Mouse (Mus musculus) gastrocnemius, postnatal 36 days (tissue): ENCODE measurements at regions not wholly inside any gene's neighbourhood (a gene's known extent, or its start where the extent isn't known, plus 50 kb on each side); places are given as distances from the start of the nearest gene placed in this dataset.

Experiments
- DNase-seq, 2 experiments: peaks; one replicate each; pipeline ENCODE4 v3.0.0; 2022
- intact Hi-C: fragments of 180-260 bp; cut with DNase I; formaldehyde crosslinking; loops from one replicate; pipeline ENCODE4 v1.15.1; 2025

GRCm38 (mm10) chr11:6785471-6785870, 52.0 kb downstream of the Gm11983 start:
- DNase-seq: no peak
- intact Hi-C loops: no loop called here

GRCm38 (mm10) chr11:6782826-6783225, 54.6 kb downstream of the Gm11983 start:
- intact Hi-C loops: no loop called here
- DNase-seq: no peak

DNA sequence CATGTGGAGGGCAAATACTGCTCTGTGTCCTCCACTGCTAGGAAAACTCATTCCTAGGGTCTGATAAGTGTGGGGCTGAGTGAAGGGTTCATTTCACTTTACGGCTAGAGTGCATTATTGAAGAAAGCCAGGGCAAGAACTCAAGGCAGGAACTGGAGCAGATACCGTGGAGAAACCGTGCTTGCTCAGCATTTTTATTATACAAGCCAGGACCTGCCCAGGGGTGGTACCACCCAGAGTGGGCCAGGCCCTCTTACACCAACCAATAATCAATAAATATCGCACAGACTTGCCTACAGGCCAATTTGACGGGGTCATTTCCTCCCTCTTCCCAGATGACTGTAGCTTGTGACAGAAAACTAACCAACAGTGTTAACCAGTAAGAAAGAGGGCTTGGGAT, 57.7 kb downstream of the Gm11983 start:
- intact Hi-C loops: no loop called here

GRCm38 (mm10) chr11:6778596-6779360, 58.7 kb downstream of the Gm11983 start:
- DNase-seq: no peak
- intact Hi-C loops: no loop called here

More for the DNA sequence above, 57.7 kb downstream of the Gm11983 start:
- no peak for DNase-seq

DNA sequence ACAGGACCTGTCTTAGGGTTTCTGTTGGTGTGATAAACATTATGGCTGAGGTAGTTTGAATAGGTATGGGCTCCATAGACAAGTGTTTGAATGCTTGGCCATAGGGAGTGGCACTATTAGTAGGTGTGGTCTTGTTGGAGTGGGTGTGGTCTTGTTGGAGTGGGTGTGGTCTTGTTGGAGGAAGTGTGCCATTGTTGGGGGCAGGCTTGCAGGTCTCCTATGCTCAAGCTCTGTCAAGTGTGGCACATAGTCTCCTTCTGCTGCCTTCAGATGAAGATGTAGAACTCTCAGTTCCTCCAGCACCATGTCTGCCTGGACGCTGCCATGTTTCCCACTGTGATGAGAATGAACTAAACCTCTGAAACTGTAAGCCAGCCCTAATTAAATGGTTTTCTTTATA, 59.9 kb downstream of the Gm11983 start:
- no peak for DNase-seq
- intact Hi-C loops: no loop called here

DNA sequence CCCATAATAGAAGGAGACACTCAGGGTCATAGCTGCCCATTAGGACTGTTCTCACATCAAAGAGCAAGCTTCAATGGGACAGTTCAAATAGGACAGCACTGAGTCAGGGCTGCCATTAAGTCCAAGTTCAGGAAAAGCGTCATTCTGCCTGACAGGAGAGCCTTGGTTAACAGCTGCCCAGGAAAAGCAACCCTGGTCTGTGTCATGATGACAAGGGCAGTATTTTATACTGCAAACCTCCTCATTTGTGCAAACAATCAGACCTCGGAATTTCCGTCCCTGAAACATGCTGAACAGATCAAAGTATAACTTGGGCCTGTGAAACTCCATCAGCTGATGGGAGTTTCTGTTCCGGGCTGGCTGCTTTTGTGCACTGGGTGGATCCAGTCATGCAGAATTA, 62.8 kb downstream of the Gm11983 start:
- DNase-seq: no peak
- intact Hi-C loops: no loop called here

- DNase-seq: no peak
- intact Hi-C loops: no loop called here
Observed at GRCm38 (mm10) chr11:6773951-6774350, 63.5 kb downstream of the Gm11983 start.

- intact Hi-C loops: no loop called here
- no peak for DNase-seq
Observed at GRCm38 (mm10) chr11:6773364-6773763, 64.1 kb downstream of the Gm11983 start.

- DNase-seq: no peak
- intact Hi-C loops: no loop called here
Observed at GRCm38 (mm10) chr11:6769437-6769765, 68.1 kb downstream of the Gm11983 start.

DNA sequence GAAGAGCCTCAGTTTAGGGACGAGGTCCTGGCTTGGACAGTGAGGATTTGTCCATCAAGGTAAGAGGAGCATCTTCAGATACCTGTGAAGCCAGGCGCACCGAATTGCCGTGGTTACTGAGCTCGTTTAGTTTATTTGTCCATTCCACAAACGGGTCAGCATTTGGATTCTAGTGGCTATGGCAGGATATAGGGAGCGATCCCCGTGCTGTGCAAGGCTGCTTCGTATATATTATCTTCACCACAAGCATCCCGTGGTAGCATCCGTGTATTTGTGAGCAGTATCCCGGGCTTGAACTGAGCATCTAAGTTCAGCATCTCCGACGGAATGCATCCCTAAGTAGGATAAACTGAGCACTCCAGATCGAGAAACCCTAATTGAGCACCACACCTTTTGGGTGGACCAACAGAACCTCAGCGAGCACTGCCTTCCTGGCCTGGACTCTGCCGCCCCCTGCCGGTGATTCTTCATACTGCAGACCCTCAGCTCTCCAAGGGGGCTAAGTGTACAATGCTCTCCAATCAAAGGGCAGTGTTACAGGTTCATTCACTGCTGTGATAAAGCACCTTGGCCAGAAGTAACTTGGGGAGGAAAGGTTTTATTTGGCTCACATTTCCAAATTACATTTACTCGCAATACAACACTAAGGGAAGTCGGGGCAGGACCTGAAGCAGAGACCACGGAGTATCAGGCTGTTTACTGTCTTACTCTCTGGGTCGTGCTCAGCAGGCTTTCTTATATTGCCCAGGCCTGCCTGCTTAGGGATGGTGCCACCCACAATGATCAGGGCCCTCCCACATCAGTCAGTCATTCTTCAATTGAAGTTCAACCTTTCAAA, 68.6 kb downstream of the Gm11983 start:
- peak; percentile 35 to 59 for DNase-seq
- intact Hi-C loops: loop anchor here (1.0 kb wide), 1 partner anchor 114 kb away; no protein-coding TSS in a partner anchor

- DNase-seq: no peak
- intact Hi-C loops: no loop called here
Observed at GRCm38 (mm10) chr11:6766725-6767124, 70.7 kb downstream of the Gm11983 start.

DNA sequence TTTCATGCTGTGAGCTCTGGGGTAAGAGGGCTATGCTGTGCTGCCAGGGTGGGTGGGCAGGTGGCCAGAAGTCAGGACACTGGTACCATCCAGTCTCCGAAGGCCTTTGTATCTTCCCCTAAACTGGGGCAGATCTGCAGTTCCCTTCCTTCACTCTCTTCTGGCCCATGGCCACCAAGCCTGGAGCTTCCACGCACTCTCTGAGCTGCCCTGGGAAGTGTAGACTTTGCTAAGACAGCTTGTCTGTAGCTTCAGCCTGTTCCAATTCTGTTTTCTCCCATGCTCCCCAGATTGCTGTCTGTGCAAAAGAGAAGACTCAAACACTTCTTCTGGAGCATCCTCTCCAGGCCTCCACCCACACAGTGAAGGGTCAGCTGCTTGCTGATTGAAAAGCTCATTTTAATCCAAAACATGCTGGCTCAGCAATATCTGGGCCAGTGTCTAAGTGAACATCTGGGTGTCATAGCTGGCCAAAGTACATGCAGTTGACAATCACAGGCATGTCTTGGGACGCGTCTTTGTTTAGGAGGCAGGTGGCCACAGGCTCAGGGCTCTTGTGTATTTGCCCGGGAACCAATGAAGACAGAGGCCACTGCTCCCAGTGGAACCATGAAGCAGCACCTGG, 72.0 kb downstream of the Gm11983 start:
- no peak for DNase-seq
- intact Hi-C loops: no loop called here

GRCm38 (mm10) chr11:6764186-6764585, 73.3 kb downstream of the Gm11983 start:
- intact Hi-C loops: no loop called here

GRCm38 (mm10) chr11:6763001-6763400, 74.5 kb downstream of the Gm11983 start:
- DNase-seq: no peak
- intact Hi-C loops: no loop called here

More at GRCm38 (mm10) chr11:6764186-6764585, 73.3 kb downstream of the Gm11983 start:
- DNase-seq: no peak

DNA sequence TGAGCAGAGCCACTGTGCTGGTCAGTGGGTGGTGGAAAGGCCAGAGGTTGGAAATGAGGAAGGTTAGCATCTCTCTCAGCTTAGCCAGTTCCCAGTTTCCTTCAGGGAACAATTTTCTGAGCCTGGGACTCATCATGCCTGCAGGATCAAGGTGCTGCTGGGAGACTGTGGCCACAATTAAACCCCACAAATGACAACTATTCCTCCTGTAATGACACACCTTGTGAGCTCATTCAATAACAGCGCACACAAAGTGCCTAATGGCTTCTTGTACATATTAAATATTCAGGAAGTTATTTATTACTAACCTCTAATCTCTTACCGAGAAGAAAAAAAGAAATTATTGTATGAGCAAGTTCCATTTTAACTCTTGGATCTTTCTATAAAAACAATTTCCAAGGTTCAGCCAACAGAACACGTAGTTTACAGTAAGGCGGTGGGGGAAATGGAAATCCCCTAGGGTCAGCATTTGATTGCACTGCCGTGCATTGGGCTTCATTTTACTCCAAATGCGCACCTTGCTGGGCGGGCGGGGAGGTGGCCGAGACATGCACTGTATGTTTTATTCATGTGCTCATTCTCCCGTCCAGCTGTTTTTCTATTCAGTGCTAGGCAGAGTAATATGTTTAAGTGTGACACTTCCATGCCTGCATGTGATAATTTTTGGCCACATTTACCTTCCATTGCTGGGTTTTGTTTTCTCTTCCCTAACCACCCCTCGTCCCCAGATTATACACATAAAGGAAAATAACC, 75.4 kb downstream of the Gm11983 start:
- no peak for DNase-seq
- intact Hi-C loops: no loop called here

DNA sequence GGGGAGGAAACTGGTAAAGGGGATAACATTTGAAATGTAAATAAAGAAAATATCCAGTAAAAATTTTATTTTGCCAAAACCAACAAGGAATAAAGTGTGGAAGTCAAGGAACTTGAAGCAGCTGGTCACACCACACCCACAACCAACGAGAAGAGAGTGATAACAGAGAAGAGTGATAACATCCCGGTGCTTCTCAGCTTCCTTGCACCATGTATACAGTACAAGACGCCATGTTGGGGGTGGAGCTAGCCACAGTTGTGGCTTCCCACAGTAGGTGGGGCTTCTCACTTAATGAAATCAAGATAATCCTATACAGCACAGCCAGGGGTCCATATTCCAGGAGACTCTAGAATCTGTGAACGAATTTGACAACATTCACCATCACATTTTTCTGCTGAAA, 77.9 kb downstream of the Gm11983 start:
- DNase-seq: no peak
- intact Hi-C loops: no loop called here

DNA sequence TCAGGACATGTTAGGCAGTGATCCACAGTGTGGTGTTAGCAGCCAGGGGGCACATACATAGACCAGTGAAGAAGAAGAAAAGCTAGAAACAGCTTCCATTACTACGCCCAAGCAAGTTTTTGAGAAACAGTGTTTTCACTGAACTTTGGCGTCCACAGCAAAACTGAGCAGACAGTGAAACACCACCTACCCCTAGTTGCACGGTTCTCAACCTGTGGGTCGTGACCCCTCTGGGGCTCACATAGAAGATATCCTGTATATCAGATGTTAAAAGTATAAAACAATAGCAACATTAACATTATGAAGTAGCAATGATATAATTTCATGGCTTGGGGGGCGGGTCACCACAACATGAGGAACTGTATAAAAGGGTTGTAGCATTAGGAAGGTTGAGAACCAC, 81.1 kb downstream of the Ramp3 start:
- no peak for DNase-seq
- intact Hi-C loops: no loop called here

DNA sequence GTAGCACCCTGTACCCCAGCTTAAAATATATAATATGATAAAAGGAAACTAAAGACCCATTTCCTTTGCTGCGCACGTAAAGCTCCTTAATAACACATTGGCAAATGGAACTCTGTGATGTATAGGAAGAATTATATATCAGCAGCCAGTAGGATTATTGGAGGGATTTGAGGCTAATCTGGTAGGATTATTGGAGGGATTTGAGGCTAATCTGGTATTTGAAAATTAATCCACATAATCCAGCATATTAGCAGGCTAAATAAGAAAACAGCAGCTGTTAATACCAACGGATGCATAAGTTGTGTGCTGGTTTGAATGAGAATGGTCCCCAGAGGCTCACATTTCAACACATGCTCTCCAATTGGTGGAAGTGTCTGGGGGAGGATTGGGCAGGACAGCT, 80.3 kb downstream of the Ramp3 start:
- no peak for DNase-seq
- intact Hi-C loops: no loop called here

DNA sequence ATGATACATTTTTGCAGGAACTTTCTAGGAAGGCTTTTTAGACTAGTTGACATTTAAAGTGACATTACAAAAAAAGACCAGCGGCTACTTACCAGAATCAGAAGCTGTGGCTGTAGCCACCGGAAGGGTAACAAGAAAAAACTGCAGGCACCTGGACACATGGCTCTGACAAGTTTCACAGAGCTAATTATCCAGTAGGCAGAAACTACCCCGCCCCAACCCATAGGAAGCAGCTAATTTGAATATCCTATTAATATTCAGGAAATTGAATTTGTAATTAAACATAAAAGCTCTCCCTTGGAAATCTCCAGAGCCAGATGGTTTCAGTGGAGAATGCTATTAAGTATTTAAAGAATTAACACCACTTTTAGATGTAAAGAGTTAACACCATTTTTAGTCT, 79.8 kb downstream of the Ramp3 start:
- no peak for DNase-seq
- intact Hi-C loops: no loop called here

DNA sequence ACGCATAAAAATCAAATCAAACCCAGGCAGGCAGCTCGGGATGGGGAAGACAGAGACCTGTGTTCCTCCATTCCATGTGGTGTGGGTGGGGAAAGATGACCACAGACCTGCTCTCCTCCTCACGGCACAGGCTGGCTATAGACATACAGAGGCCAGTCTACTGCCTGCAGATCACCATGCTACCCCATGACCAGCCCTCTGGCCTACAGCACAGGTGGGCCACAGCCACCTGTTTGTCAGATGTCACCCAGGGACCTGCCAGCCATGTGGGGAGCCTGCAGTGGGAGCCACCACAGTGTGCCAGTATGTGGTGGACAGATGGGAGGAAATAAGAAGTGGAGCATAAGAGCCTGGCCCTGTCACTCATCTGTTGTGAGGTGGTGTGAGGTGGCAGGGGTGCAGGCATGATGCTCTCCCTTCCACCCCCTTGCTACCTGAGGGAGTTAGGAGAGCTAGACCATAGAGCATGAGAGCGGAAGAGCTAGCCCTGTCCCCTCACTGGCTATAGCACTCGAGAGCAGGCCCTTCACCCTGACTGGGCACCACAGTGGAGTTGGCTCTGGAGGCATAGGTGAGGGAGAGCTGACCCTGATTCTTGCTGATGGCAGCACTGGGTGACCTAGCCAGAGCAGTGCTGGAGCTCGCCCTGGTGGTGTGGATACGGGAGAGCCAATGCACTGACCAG, 76.6 kb downstream of the Ramp3 start:
- no peak for DNase-seq
- intact Hi-C loops: no loop called here
